Mouse (Mus musculus) heart, postnatal 0 days (tissue): Measurements from ENCODE around the gene Cul4a. TPM values are rescaled to one million over a fixed set of nuclear protein-coding genes. Genes with fewer than 3 reads are reported as not detected.

Experiments
- ATAC-seq: fragments of 200-750 bp; cut with Nextera tagmentation; 2 replicates; pipeline ENCODE4 v1.8.0; 2017; ENCODE audit warnings: low read depth, moderate number of reproducible peaks, moderate library complexity; ENCODE audit not compliant: insufficient read depth
- DNase-seq: peaks from one replicate; pipeline ENCODE4 v3.0.0-alpha.2; 2016; ENCODE audit warnings: low spot score
- H3K27ac ChIP-seq: fragments of 300-500 bp; sonication (generic); 2 replicates; pipeline ENCODE4 v1.5.1; 2014; ENCODE audit warnings: low read depth, mild to moderate bottlenecking
- H3K27me3 ChIP-seq: fragments of 300-500 bp; sonication (generic); 2 replicates; pipeline ENCODE4 v1.6.1; 2014; ENCODE audit warnings: low read length, mixed read lengths; ENCODE audit not compliant: control insufficient read depth, insufficient read depth
- H3K36me3 ChIP-seq: fragments of 300-500 bp; sonication (generic); replicated peaks from 2 replicates; pipeline ENCODE4 v1.6.1; 2014; ENCODE audit warnings: low read length, mixed read lengths; ENCODE audit not compliant: control insufficient read depth, insufficient read depth
- H3K4me1 ChIP-seq: fragments of 300-500 bp; sonication (generic); 2 replicates; pipeline ENCODE4 v1.6.1; 2014; ENCODE audit warnings: antibody characterized with exemption; ENCODE audit not compliant: control insufficient read depth, insufficient read depth
- H3K4me2 ChIP-seq: fragments of 300-500 bp; sonication (generic); 2 replicates; pipeline ENCODE4 v1.6.1; 2014; ENCODE audit warnings: low read depth, mild to moderate bottlenecking, low read length, moderate library complexity
- H3K4me3 ChIP-seq: fragments of 300-500 bp; sonication (generic); 2 replicates; pipeline ENCODE4 v1.5.1; 2014; ENCODE audit warnings: low read depth, low read length
- H3K9ac ChIP-seq: fragments of 300-500 bp; sonication (generic); replicated peaks from 2 replicates; pipeline ENCODE4 v1.6.1; 2014; ENCODE audit warnings: low read depth, low read length, mixed read lengths
- H3K9me3 ChIP-seq: fragments of 300-500 bp; sonication (generic); replicated peaks from 2 replicates; pipeline ENCODE4 v1.6.1; 2016; ENCODE audit warnings: low read length; ENCODE audit not compliant: control insufficient read depth
- CTCF ChIP-seq: IDR thresholded peaks from 2 replicates; pipeline ENCODE4 v1.5.1; 2016; ENCODE audit warnings: antibody characterized with exemption, control low read depth, low read depth
- EP300 ChIP-seq: IDR thresholded peaks from 2 replicates; pipeline ENCODE4 v1.6.1; 2016; ENCODE audit warnings: antibody characterized with exemption, low read depth
- WGBS: fragments of 180-500 bp; shearing (Covaris S2); extraction: QIAGEN DNeasy Blood & Tissue Kit; methylation state at CpG from one replicate; pipeline ENCODE4 v1.1.7; 2014; 5-methylcytosine and 5-hydroxymethylcytosine counted together
- polyA plus RNA-seq: library from polyadenylated mRNA; unstranded; fragments of >200 nt; fragmentation: Nextera tagmentation; extraction: Ambion mirVana; gene quantifications from 2 replicates; pipeline ENCODE4 v1.2.1, GENCODE M21; 2015
- total RNA-seq: library from RNA; depleted of rRNA; stranded (reverse); fragments of >200 nt; gene quantifications from 2 replicates; pipeline ENCODE4 v1.2.3, GENCODE M21; 2014; ENCODE audit warnings: low replicate concordance

Gene Cul4a
- total and polyA plus RNA-seq, 2 experiments from 2014 or later, result 88.2 to 140 TPM

DNA sequence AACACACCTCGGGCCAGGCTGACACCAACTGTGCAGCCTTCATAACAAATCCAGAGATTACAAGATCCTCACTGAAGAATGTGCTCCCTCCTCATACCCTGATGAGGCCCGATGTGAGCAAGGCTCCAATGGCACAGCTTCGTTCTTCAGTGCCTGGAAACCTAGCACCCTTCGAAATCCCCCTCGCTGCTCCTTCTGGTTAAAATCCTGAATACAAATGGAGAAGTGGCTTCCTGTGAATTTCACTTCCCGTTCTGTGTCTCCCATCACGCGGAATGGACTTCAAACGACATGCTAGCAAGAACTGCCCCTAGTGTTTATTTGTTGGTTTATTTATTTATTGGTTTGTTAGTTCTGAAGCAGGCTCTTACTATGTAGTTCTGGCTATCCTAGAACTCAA lies 49.9 kb downstream of the Cul4a start:
- Histone ChIP-seq H3K9ac (no peak overlapping the region), H3K9me3 (no peaks in the 10 kb centered on the region), H3K36me3 (peaks cover 6% of the 10 kb centered on the region), H3K27ac (no peak overlapping the region), H3K4me2 (no peak overlapping the region), H3K4me3 (no peak overlapping the region), H3K27me3 (no peaks in the 10 kb centered on the region), H3K4me1 (peaks cover 10% of the 10 kb centered on the region)
- TF ChIP-seq EP300 (no peak), CTCF (no peak)
- 73% methylated on average over 9 of the region's 9 CpGs for WGBS
- DNase-seq (no peak), ATAC-seq (no peak)

DNA sequence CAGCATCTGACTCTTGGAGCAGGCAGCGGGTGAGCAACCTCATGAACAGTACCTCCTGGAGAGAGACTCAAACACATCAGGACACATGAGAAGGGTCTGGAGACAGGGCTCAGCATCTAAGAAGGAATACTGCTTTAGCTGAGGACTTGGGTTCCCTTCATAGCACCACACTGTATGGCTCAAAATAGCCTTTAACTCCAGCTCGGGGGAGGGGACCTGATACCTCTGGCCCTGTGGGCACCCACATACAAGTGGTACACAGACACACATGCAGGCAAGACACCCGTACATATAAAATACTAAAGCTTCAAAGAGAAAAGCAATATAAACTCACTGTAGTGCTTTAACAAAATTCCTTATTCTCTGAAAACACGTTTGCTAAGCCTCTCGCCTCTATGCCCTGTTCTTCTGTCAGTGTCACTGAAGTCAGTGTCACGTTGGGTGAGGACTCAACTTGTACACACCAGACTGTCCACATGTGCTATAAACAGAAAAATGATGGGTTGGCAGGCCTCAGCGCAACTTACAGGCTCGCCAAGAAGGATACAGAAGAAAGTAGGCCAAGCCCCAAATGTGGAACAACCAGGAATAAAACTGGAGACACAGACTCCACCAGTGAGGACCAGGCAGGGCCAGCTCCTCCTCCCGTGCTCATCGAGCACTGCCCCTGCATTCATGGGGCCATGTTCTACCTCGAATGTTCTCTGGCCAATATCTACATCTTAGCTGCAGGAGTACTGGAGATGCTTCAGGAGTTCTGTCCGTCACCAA lies 51.1 kb downstream of the Cul4a start:
- Histone ChIP-seq H3K36me3 (peaks cover 6% of the 10 kb centered on the region), H3K9me3 (no peaks in the 10 kb centered on the region), H3K4me2 (no peak overlapping the region), H3K4me1 (peaks cover 12% of the 10 kb centered on the region), H3K4me3 (no peak overlapping the region), H3K27ac (no peak overlapping the region), H3K9ac (no peak overlapping the region), H3K27me3 (no peaks in the 10 kb centered on the region)
- 64% methylated on average over 12 of the region's 12 CpGs for WGBS
- ATAC-seq (no peak), DNase-seq (no peak)
- TF ChIP-seq CTCF, result no peak
- no peak for TF ChIP-seq EP300

- Histone ChIP-seq H3K4me3 (peak within 1 kb of the TSS; percentile 99), H3K9me3 (no peaks in the 10 kb centered on the region), H3K36me3 (peaks cover 6% of the 10 kb centered on the region), H3K27ac (peak within 1 kb of the TSS; percentile 90), H3K27me3 (no peaks in the 10 kb centered on the region), H3K9ac (peak within 1 kb of the TSS; percentile 100), H3K4me2 (peak within 1 kb of the TSS; percentile 93), H3K4me1 (peaks cover 21% of the 10 kb centered on the region)
- DNase-seq (peak; percentile 96), ATAC-seq (peak; percentile 96)
- TF ChIP-seq EP300, result peak; percentile 99
- TF ChIP-seq CTCF, result no peak
- WGBS, result 3% methylated on average over 25 of the region's 50 CpGs
These were observed 53.4 kb downstream of the Cul4a start, which contains the start of gene Lamp1 for GRCm38 (mm10) chr8:13158718-13159376. TSS of gene Lamp1 (plus strand) at chr8:13159161.

GRCm38 (mm10) chr8:13159377-13159881 lies 54.0 kb downstream of the Cul4a start:
- Histone ChIP-seq H3K27me3 (no peaks in the 10 kb centered on the region), H3K9ac (peak overlapping the region; percentile 100), H3K27ac (peak overlapping the region; percentile 90), H3K4me1 (peaks cover 21% of the 10 kb centered on the region), H3K36me3 (no peaks in the 10 kb centered on the region; the same call in 1 of the 2 replicates), H3K4me3 (peak overlapping the region; percentile 99), H3K4me2 (peak overlapping the region; percentile 93), H3K9me3 (no peaks in the 10 kb centered on the region)
- WGBS, result 1% methylated on average over 35 of the region's 49 CpGs
- ATAC-seq (peak; percentile 45), DNase-seq (no peak)
- TF ChIP-seq CTCF, result no peak
- TF ChIP-seq EP300, result no peak

DNA sequence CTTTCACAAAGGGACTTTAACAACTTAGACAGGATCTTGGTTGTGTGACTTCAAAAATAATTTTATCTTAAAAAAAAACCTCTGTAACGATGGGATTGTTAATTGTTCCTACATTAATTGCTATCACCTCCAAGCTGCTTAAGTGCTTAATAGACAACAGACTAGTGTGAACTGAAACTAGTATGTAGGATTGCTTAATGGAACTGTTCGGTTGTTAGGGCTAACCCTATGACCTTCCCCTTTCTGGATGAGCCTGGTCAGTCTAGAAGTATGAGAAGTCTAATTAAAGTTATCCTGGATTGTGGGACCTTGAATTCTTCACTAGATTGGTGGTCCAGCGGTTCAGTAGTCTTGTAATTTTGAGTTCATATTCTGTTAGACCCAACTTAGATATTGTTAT lies 55.3 kb downstream of the Cul4a start:
- H3K27ac ChIP-seq, result no peak overlapping the region
- no peak for DNase-seq
- H3K9me3 ChIP-seq, result no peaks in the 10 kb centered on the region
- TF ChIP-seq EP300 (no peak), CTCF (no peak)
- peaks cover 4% of the 10 kb centered on the region; the same call in 1 of the 2 replicates for H3K36me3 ChIP-seq
- H3K27me3 ChIP-seq, result no peaks in the 10 kb centered on the region
- H3K9ac ChIP-seq, result peak overlapping the region; percentile 100
- H3K4me2 ChIP-seq, result peak overlapping the region; percentile 93
- peaks cover 21% of the 10 kb centered on the region for H3K4me1 ChIP-seq
- no peak for ATAC-seq
- H3K4me3 ChIP-seq, result peak overlapping the region; percentile 99
- 74% methylated on average over 3 of the region's 3 CpGs for WGBS
